Comparison of ENCODE assay signal across 14 mouse cellular contexts in genomic region chr4:86987846-86988245, GRCm38 (mm10).
"Had no signal": no experiment of that assay in that cellular context is flagged by ENCODE, and none has a peak within 500 bp of the region (broad histone marks: within the 10 kb centered on the region; RNA-seq: fewer than 3 reads in every experiment).

No protein-coding gene starts in this region.

- ATAC-seq: intestine, postnatal 0 days; midbrain, embryonic 16.5 days had no signal

- DNase-seq: layer of hippocampus, adult 9-11 months; left cerebral cortex, postnatal 4 days; lung, adult 18-20 months; retina, postnatal 1 day; right cerebral cortex, postnatal 4 days; spleen, adult 18-20 months; thymus, adult 18-20 months; thymus, postnatal 14 days had no signal

- H3K9ac ChIP-seq: limb, embryonic 13.5 days; liver, embryonic 14.5 days; midbrain, embryonic 12.5 days; neural tube, embryonic 13.5 days had no signal

- H3K27ac ChIP-seq: limb, embryonic 13.5 days; liver, embryonic 14.5 days; midbrain, embryonic 12.5 days; neural tube, embryonic 13.5 days had no signal

- H3K9me3 ChIP-seq: limb, embryonic 13.5 days; midbrain, embryonic 12.5 days; neural tube, embryonic 13.5 days had no signal

- H3K4me3 ChIP-seq: limb, embryonic 13.5 days; midbrain, embryonic 12.5 days; neural tube, embryonic 13.5 days had no signal

- H3K27me3 ChIP-seq: limb, embryonic 13.5 days; midbrain, embryonic 12.5 days; neural tube, embryonic 13.5 days had no signal

- H3K36me3 ChIP-seq: limb, embryonic 13.5 days; midbrain, embryonic 12.5 days; neural tube, embryonic 13.5 days had no signal

- H3K4me2 ChIP-seq: limb, embryonic 13.5 days; midbrain, embryonic 12.5 days; neural tube, embryonic 13.5 days had no signal
